Mouse (Mus musculus): ENCODE data around the gene Gm17018. TPM values are rescaled to one million over a fixed set of nuclear protein-coding genes. Genes with fewer than 3 reads are reported as not detected.

Gm17018 gene
- polyA plus RNA-seq, 1 experiment from 2014 or later: 29.3 TPM

- Histone ChIP-seq H3K27me3 (no peaks in the 10 kb centered on the region), H3K9me3 (replicated peaks) (no peaks in the 10 kb centered on the region), H3K36me3 (no peaks in the 10 kb centered on the region), H3K4me3 (no peak overlapping the region), H3K4me2 (no peak overlapping the region), H3K27ac (no peak overlapping the region), H3K9ac (no peak overlapping the region), H3K4me1 (replicated peaks) (peaks cover 13% of the 10 kb centered on the region)
- ATAC-seq (replicated peaks; ENCODE audit: insufficient number of reproducible peaks, insufficient read depth, low FRiP score, low read depth): no peak
- WGBS: 49% methylated on average over 3 of the region's 3 CpGs
Observed at GRCm38 (mm10) chr19:45614928-45615327, 54.5 kb downstream of the Gm17018 start.

- Histone ChIP-seq H3K27ac (no peak overlapping the region), H3K9ac (no peak overlapping the region), H3K4me2 (no peak overlapping the region), H3K4me1 (replicated peaks) (peaks cover 13% of the 10 kb centered on the region), H3K36me3 (no peaks in the 10 kb centered on the region), H3K27me3 (no peaks in the 10 kb centered on the region), H3K4me3 (no peak overlapping the region), H3K9me3 (replicated peaks) (no peaks in the 10 kb centered on the region)
- ATAC-seq (replicated peaks; ENCODE audit: insufficient number of reproducible peaks, insufficient read depth, low FRiP score, low read depth): no peak
- WGBS: 73% methylated on average over 12 of the region's 12 CpGs
Observed at GRCm38 (mm10) chr19:45615415-45616213, 55.2 kb downstream of the Gm17018 start.

- Histone ChIP-seq H3K27me3 (no peaks in the 10 kb centered on the region), H3K9me3 (replicated peaks) (no peaks in the 10 kb centered on the region), H3K27ac (no peak overlapping the region), H3K4me1 (replicated peaks) (peaks cover 8% of the 10 kb centered on the region), H3K9ac (no peak overlapping the region), H3K4me3 (no peak overlapping the region), H3K4me2 (no peak overlapping the region), H3K36me3 (no peaks in the 10 kb centered on the region)
- WGBS: 82% methylated on average over 4 of the region's 4 CpGs
- ATAC-seq (replicated peaks; ENCODE audit: insufficient number of reproducible peaks, insufficient read depth, low FRiP score, low read depth): no peak
Observed at GRCm38 (mm10) chr19:45616214-45616518, 55.8 kb downstream of the Gm17018 start.

- Histone ChIP-seq H3K9ac (no peak overlapping the region), H3K27ac (no peak overlapping the region), H3K27me3 (no peaks in the 10 kb centered on the region), H3K36me3 (no peaks in the 10 kb centered on the region), H3K9me3 (replicated peaks) (no peaks in the 10 kb centered on the region), H3K4me1 (replicated peaks) (peaks cover 8% of the 10 kb centered on the region), H3K4me2 (no peak overlapping the region), H3K4me3 (no peak overlapping the region)
- WGBS: 60% methylated on average over 7 of the region's 7 CpGs
- ATAC-seq (replicated peaks; ENCODE audit: insufficient number of reproducible peaks, insufficient read depth, low FRiP score, low read depth): no peak
Observed at GRCm38 (mm10) chr19:45616735-45617134, 56.3 kb downstream of the Gm17018 start.

- H3K27me3 ChIP-seq: no peaks in the 10 kb centered on the region
- WGBS: 83% methylated on average over 6 of the region's 6 CpGs
- peaks cover 8% of the 10 kb centered on the region for H3K4me1 ChIP-seq (replicated peaks)
- H3K27ac ChIP-seq: no peak overlapping the region
- H3K4me3 ChIP-seq: no peak overlapping the region
- ATAC-seq (replicated peaks; ENCODE audit: insufficient number of reproducible peaks, insufficient read depth, low FRiP score, low read depth): no peak
- no peak overlapping the region for H3K9ac ChIP-seq
- 0 out of 2 replicates have a peak, but pooled peaks cover 3% of the 10 kb centered on the region for H3K36me3 ChIP-seq
- H3K9me3 ChIP-seq (replicated peaks): no peaks in the 10 kb centered on the region
- no peak overlapping the region for H3K4me2 ChIP-seq
Observed at GRCm38 (mm10) chr19:45618184-45618583, 57.8 kb downstream of the Gm17018 start.

- Histone ChIP-seq H3K9ac (no peak overlapping the region), H3K27me3 (no peaks in the 10 kb centered on the region), H3K4me2 (no peak overlapping the region), H3K4me1 (replicated peaks) (peaks cover 6% of the 10 kb centered on the region), H3K36me3 (peaks cover 14% of the 10 kb centered on the region; the same call in 1 of the 2 replicates), H3K27ac (no peak overlapping the region), H3K9me3 (replicated peaks) (no peaks in the 10 kb centered on the region), H3K4me3 (no peak overlapping the region)
- ATAC-seq (replicated peaks; ENCODE audit: insufficient number of reproducible peaks, insufficient read depth, low FRiP score, low read depth): no peak
- WGBS: 75% methylated on average over 14 of the region's 14 CpGs
Observed at GRCm38 (mm10) chr19:45619744-45620501, 59.5 kb downstream of the Gm17018 start.

GRCm38 (mm10) chr19:45621061-45621460, 60.6 kb downstream of the Gm17018 start:
- H3K4me2 ChIP-seq: no peak overlapping the region
- no peaks in the 10 kb centered on the region for H3K27me3 ChIP-seq
- H3K36me3 ChIP-seq: peaks cover 19% of the 10 kb centered on the region
- no peak for ATAC-seq (replicated peaks; ENCODE audit: insufficient number of reproducible peaks, insufficient read depth, low FRiP score, low read depth)
- H3K4me3 ChIP-seq: no peak overlapping the region
- H3K9ac ChIP-seq: no peak overlapping the region
- H3K4me1 ChIP-seq (replicated peaks): no peaks in the 10 kb centered on the region; the same call in 1 of the 2 replicates
- H3K9me3 ChIP-seq (replicated peaks): no peaks in the 10 kb centered on the region
- 61% methylated on average over 7 of the region's 7 CpGs for WGBS
- H3K27ac ChIP-seq: no peak overlapping the region

GRCm38 (mm10) chr19:45622144-45622543, 61.7 kb downstream of the Gm17018 start:
- Histone ChIP-seq H3K27me3 (no peaks in the 10 kb centered on the region), H3K36me3 (peaks cover 19% of the 10 kb centered on the region), H3K9ac (no peak overlapping the region), H3K4me1 (replicated peaks) (no peaks in the 10 kb centered on the region; the same call in 1 of the 2 replicates), H3K9me3 (replicated peaks) (no peaks in the 10 kb centered on the region), H3K4me3 (no peak overlapping the region), H3K4me2 (no peak overlapping the region), H3K27ac (no peak overlapping the region)
- 69% methylated on average over 5 of the region's 5 CpGs for WGBS
- ATAC-seq (replicated peaks; ENCODE audit: insufficient number of reproducible peaks, insufficient read depth, low FRiP score, low read depth): no peak

- H3K4me1 ChIP-seq (replicated peaks): no peaks in the 10 kb centered on the region
- no peaks in the 10 kb centered on the region for H3K9me3 ChIP-seq (replicated peaks)
- no peak overlapping the region for H3K9ac ChIP-seq
- no peak overlapping the region for H3K4me2 ChIP-seq
- H3K36me3 ChIP-seq: peaks cover 19% of the 10 kb centered on the region
- H3K27me3 ChIP-seq: no peaks in the 10 kb centered on the region
- H3K4me3 ChIP-seq: no peak overlapping the region
- no peak overlapping the region for H3K27ac ChIP-seq
- no peak for ATAC-seq (replicated peaks; ENCODE audit: insufficient number of reproducible peaks, insufficient read depth, low FRiP score, low read depth)
- WGBS: 73% methylated on average over 4 of the region's 4 CpGs
Observed at GRCm38 (mm10) chr19:45623710-45624109, 63.3 kb downstream of the Gm17018 start.

- Histone ChIP-seq H3K4me3 (no peak overlapping the region), H3K36me3 (peaks cover 33% of the 10 kb centered on the region), H3K9ac (no peak overlapping the region), H3K27me3 (no peaks in the 10 kb centered on the region), H3K9me3 (replicated peaks) (no peaks in the 10 kb centered on the region), H3K4me2 (no peak overlapping the region), H3K4me1 (replicated peaks) (peaks cover 12% of the 10 kb centered on the region), H3K27ac (no peak overlapping the region)
- WGBS: 28% methylated on average over 3 of the region's 3 CpGs
- no peak for ATAC-seq (replicated peaks; ENCODE audit: insufficient number of reproducible peaks, insufficient read depth, low FRiP score, low read depth)
Observed at GRCm38 (mm10) chr19:45627036-45627435, 66.6 kb downstream of the Gm17018 start.

GRCm38 (mm10) chr19:45628649-45629048, 68.2 kb downstream of the Gm17018 start:
- Histone ChIP-seq H3K27ac (no peak overlapping the region), H3K4me3 (no peak overlapping the region), H3K4me2 (no peak overlapping the region), H3K9me3 (replicated peaks) (no peaks in the 10 kb centered on the region), H3K27me3 (no peaks in the 10 kb centered on the region), H3K9ac (no peak overlapping the region), H3K36me3 (peaks cover 29% of the 10 kb centered on the region), H3K4me1 (replicated peaks) (peaks cover 12% of the 10 kb centered on the region)
- WGBS: 71% methylated on average over 6 of the region's 6 CpGs
- ATAC-seq (replicated peaks; ENCODE audit: insufficient number of reproducible peaks, insufficient read depth, low FRiP score, low read depth): no peak

Measured in heart, embryonic 15.5 days (tissue).